Mouse (Mus musculus): ENCODE results near the gene Afdn. TPM values are rescaled to one million over a fixed set of nuclear protein-coding genes. Genes with fewer than 3 reads are reported as not detected.

The Afdn gene
- 49.6 TPM for polyA plus RNA-seq (2014; fragmentation: Illumina TruSeq; extraction: RNeasy Lipid Tissue Mini Kit (QIAGEN cat#74804); ENCODE audit: low read depth, low replicate concordance)

GRCm38 (mm10) chr17:13759853-13760627 is at the start of gene Afdn:
Gene Afdn, plus strand, starts transcription at chr17:13760539.

GRCm38 (mm10) chr17:13761179-13761913 is 1.0 kb downstream of the Afdn start, which contains the start of gene Tcte2:
Gene Tcte2, minus strand, starts transcription at chr17:13761825.

GRCm38 (mm10) chr17:13948073-13948472 is 187.7 kb downstream of the Afdn start, which contains the start of gene Gm7168:
Gene Gm7168, plus strand, starts transcription at chr17:13948373.

Other genes starting within 250 kb of the Afdn start
- 0.34 TPM for gene Tcte2, start 1.3 kb downstream of the Afdn start, polyA plus RNA-seq (2014; fragmentation: Illumina TruSeq; extraction: RNeasy Lipid Tissue Mini Kit (QIAGEN cat#74804); ENCODE audit: low read depth, low replicate concordance)
- not detected for gene Gm7168, start 187.8 kb downstream of the Afdn start, polyA plus RNA-seq (2014; fragmentation: Illumina TruSeq; extraction: RNeasy Lipid Tissue Mini Kit (QIAGEN cat#74804); ENCODE audit: low read depth, low replicate concordance)
- gene Gm7356, start 243.2 kb downstream of the Afdn start, polyA plus RNA-seq (2014; fragmentation: Illumina TruSeq; extraction: RNeasy Lipid Tissue Mini Kit (QIAGEN cat#74804); ENCODE audit: low read depth, low replicate concordance): not detected

Data from liver, adult 10 weeks (tissue).